Mouse (Mus musculus): Measurements from ENCODE around the gene Hip1. TPM values are rescaled to one million over a fixed set of nuclear protein-coding genes. Genes with fewer than 3 reads are reported as not detected.

The Hip1 gene
- polyA plus RNA-seq, 1 experiment from 2014 or later = 76.5 TPM

DNA sequence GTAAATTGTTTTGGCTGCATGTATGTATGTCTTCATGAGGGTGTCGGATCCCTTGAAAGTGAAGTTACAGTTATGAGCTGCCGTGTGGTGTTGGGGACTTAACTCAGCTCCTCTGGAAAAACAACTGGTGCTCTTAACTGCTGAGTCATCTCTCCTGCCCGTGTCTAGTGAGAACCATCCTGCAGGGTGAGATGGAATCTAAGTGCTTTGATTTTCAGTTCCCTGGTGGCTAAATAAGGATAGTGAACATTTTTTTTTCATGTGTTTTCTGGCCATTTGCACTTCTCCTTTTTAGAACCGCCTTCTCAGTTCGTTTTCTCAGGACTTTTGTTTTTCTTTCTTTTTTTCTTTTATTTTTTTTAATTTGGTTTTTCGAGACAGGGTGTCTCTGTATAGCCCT lies 23.8 kb upstream of the Hip1 start:
- Histone ChIP-seq H3K36me3 (ENCODE audit: control insufficient read depth, insufficient read depth, low read length) (no peaks in the 10 kb centered on the region), H3K4me3 (ENCODE audit: low read depth, low read length) (no peak overlapping the region), H3K27ac (ENCODE audit: low read depth, low read length) (no peak overlapping the region), H3K9ac (ENCODE audit: low read length) (no peak overlapping the region), H3K4me1 (replicated peaks; ENCODE audit: control insufficient read depth, insufficient read depth, low read length) (no peaks in the 10 kb centered on the region), H3K4me2 (ENCODE audit: low read depth, low read length, severe bottlenecking) (no peak overlapping the region), H3K9me3 (ENCODE audit: control insufficient read depth, low read length) (no peaks in the 10 kb centered on the region), H3K27me3 (ENCODE audit: control insufficient read depth, insufficient read depth, low read length) (no peaks in the 10 kb centered on the region)
- DNase-seq (ENCODE audit: low spot score) = no peak
- WGBS = 78% methylated on average over 6 of the region's 6 CpGs
- ATAC-seq (replicated peaks; ENCODE audit: low FRiP score) = no peak

DNA sequence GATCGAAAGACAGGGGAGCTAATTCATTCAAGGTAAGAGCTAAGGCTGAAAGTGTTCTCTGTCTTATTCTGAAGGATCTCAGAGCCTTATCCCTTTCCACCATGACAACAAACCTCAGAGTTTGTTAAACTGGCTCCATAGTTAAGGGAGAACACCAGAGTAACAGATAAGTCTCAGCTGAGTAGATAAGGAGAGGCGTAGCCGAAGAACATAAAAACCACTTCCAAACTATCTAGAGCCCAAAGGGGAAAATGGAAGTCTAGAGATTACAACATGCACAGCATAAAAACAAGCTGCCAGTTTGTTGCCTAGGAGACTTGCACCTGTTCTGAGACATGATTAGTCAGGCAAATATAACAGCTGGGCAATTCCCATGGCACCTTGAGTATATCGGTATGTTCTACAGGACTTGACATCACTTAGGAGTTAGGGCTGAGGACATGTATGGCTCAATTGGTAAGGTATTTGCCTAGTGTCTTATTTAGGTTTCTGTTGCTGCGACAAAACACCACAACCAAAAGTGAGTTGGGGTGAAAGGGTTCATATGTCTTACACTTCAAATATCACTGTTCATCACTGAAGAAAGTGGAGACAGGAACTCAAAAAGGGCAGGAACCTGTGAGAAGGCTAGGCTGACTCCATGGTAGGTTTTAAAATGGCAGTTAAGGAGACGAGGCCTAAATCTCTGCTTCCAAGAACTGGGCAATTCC lies 22.8 kb upstream of the Hip1 start:
- Histone ChIP-seq H3K9ac (ENCODE audit: low read length) (no peak overlapping the region), H3K4me1 (replicated peaks; ENCODE audit: control insufficient read depth, insufficient read depth, low read length) (no peaks in the 10 kb centered on the region)

DNA sequence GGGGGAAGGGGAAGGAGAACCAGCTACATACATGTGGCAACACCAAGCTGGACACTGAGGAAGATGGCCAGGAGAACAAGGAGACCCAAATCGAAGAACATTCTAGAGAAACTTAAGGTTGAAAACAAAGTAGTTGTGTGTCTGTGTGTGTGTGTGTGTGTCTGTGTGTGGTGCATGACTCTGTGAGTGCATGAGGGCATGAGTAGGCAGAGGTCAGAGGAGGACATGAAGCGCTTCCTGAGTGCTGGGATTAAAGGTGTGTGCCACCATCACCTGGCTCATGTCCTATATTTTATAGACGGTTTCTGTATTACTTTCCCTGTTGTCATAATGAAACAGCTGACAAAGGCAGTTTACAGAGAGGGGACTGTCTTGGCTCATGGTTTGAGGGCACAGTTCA lies 18.5 kb upstream of the Hip1 start, which contains the start of gene Ccl26:
Gene Ccl26, minus strand, starts transcription at position 101 of the 400 bp plus-strand sequence.
- Histone ChIP-seq H3K4me1 (replicated peaks; ENCODE audit: control insufficient read depth, insufficient read depth, low read length) (no peaks in the 10 kb centered on the region), H3K9ac (ENCODE audit: low read length) (no peak within 1 kb of the TSS), H3K36me3 (ENCODE audit: control insufficient read depth, insufficient read depth, low read length) (no peaks in the 10 kb centered on the region), H3K9me3 (ENCODE audit: control insufficient read depth, low read length) (no peaks in the 10 kb centered on the region), H3K4me3 (ENCODE audit: low read depth, low read length) (no peak within 1 kb of the TSS), H3K27me3 (ENCODE audit: control insufficient read depth, insufficient read depth, low read length) (no peaks in the 10 kb centered on the region), H3K27ac (ENCODE audit: low read depth, low read length) (no peak within 1 kb of the TSS), H3K4me2 (ENCODE audit: low read depth, low read length, severe bottlenecking) (no peak within 1 kb of the TSS)
- no peak for ATAC-seq (replicated peaks; ENCODE audit: low FRiP score)
- WGBS = 90% methylated on average over 3 of the region's 3 CpGs
- DNase-seq (ENCODE audit: low spot score) = no peak

More for the DNA sequence above, 22.8 kb upstream of the Hip1 start:
- DNase-seq (ENCODE audit: low spot score) (no peak), ATAC-seq (replicated peaks; ENCODE audit: low FRiP score) (no peak)
- H3K4me3 ChIP-seq (ENCODE audit: low read depth, low read length) = no peak overlapping the region
- no peaks in the 10 kb centered on the region for H3K9me3 ChIP-seq (ENCODE audit: control insufficient read depth, low read length)
- no peaks in the 10 kb centered on the region for H3K27me3 ChIP-seq (ENCODE audit: control insufficient read depth, insufficient read depth, low read length)
- no peaks in the 10 kb centered on the region for H3K36me3 ChIP-seq (ENCODE audit: control insufficient read depth, insufficient read depth, low read length)
- H3K4me2 ChIP-seq (ENCODE audit: low read depth, low read length, severe bottlenecking) = no peak overlapping the region
- WGBS = 90% methylated on average over 6 of the region's 6 CpGs
- no peak overlapping the region for H3K27ac ChIP-seq (ENCODE audit: low read depth, low read length)

DNA sequence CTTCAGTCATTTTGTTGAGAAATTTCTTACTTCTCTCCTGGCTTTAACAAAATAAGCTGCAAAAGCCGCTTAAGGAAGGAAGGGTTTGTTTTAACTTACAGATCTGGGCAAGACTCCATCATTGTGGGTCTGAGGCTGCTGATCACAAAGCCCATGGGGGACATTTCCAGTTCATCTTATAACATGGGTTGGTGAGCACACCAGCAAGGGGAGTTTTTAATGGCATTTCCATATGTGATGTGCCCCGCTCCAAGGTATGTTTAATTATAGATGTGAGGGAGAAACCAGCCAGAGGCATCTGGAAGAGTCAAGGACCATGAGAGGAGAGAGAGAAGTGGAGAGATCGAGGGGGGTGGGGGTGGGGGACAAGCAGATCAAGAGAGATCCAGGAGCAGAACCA lies 12.8 kb upstream of the Hip1 start:
- H3K27ac ChIP-seq (ENCODE audit: low read depth, low read length) = no peak overlapping the region

DNA sequence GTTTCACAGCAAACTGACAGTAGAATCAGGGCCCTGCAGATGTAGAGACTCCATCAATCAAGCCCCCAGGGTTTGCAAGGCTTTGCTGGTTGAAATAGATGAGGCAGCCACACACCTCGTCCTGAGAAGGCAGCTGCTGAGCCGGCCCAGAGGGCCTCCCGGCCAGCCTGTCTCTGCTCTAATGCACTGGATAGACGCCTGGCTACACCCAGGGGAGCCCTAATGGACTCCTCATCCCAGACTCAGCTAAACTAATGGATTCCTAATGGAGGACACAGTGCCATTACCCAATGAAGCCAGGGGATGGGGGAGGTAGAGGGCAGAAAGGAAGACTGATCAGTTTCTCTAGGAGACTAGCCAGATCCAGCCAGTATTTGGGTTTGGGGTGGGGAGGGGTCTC lies 12.1 kb upstream of the Hip1 start:
- WGBS = 59% methylated on average over 4 of the region's 4 CpGs
- Histone ChIP-seq H3K9ac (ENCODE audit: low read length) (no peak overlapping the region), H3K9me3 (ENCODE audit: control insufficient read depth, low read length) (no peaks in the 10 kb centered on the region), H3K4me3 (ENCODE audit: low read depth, low read length) (no peak overlapping the region), H3K27me3 (ENCODE audit: control insufficient read depth, insufficient read depth, low read length) (no peaks in the 10 kb centered on the region), H3K4me2 (ENCODE audit: low read depth, low read length, severe bottlenecking) (no peak overlapping the region), H3K27ac (ENCODE audit: low read depth, low read length) (no peak overlapping the region), H3K4me1 (replicated peaks; ENCODE audit: control insufficient read depth, insufficient read depth, low read length) (no peaks in the 10 kb centered on the region), H3K36me3 (ENCODE audit: control insufficient read depth, insufficient read depth, low read length) (no peaks in the 10 kb centered on the region)
- DNase-seq (ENCODE audit: low spot score) (no peak), ATAC-seq (replicated peaks; ENCODE audit: low FRiP score) (no peak)

More for the DNA sequence above, 12.8 kb upstream of the Hip1 start:
- Histone ChIP-seq H3K27me3 (ENCODE audit: control insufficient read depth, insufficient read depth, low read length) (no peaks in the 10 kb centered on the region), H3K4me2 (ENCODE audit: low read depth, low read length, severe bottlenecking) (no peak overlapping the region), H3K36me3 (ENCODE audit: control insufficient read depth, insufficient read depth, low read length) (no peaks in the 10 kb centered on the region), H3K9ac (ENCODE audit: low read length) (no peak overlapping the region), H3K9me3 (ENCODE audit: control insufficient read depth, low read length) (no peaks in the 10 kb centered on the region), H3K4me3 (ENCODE audit: low read depth, low read length) (no peak overlapping the region), H3K4me1 (replicated peaks; ENCODE audit: control insufficient read depth, insufficient read depth, low read length) (no peaks in the 10 kb centered on the region)
- 73% methylated on average over 3 of the region's 3 CpGs for WGBS
- DNase-seq (ENCODE audit: low spot score) (no peak), ATAC-seq (replicated peaks; ENCODE audit: low FRiP score) (no peak)

DNA sequence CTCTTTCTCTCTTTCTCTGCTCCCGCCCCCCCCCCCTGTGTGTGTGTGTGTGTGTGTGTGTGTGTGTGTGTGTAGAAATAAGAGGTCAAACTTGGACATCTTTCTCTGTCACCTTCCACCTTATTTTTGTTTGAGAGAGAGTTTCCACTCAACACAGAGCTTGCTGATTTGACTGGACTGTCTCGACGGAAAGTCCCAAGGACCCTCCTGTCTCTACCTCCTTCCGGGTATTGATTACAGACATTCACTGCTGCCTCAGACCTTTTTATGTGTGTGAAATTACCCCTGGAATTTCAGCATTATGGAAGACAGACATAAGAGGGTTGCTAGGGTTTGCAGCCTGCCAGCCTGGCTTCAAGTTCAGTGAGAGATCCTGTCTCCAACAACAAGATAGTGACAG lies 11.3 kb upstream of the Hip1 start:
- Histone ChIP-seq H3K27me3 (ENCODE audit: control insufficient read depth, insufficient read depth, low read length) (no peaks in the 10 kb centered on the region), H3K9ac (ENCODE audit: low read length) (no peak overlapping the region), H3K4me1 (replicated peaks; ENCODE audit: control insufficient read depth, insufficient read depth, low read length) (no peaks in the 10 kb centered on the region), H3K4me3 (ENCODE audit: low read depth, low read length) (no peak overlapping the region), H3K4me2 (ENCODE audit: low read depth, low read length, severe bottlenecking) (no peak overlapping the region), H3K9me3 (ENCODE audit: control insufficient read depth, low read length) (no peaks in the 10 kb centered on the region), H3K27ac (ENCODE audit: low read depth, low read length) (no peak overlapping the region), H3K36me3 (ENCODE audit: control insufficient read depth, insufficient read depth, low read length) (no peaks in the 10 kb centered on the region)
- 88% methylated on average over 4 of the region's 4 CpGs for WGBS
- no peak for DNase-seq (ENCODE audit: low spot score)
- no peak for ATAC-seq (replicated peaks; ENCODE audit: low FRiP score)

DNA sequence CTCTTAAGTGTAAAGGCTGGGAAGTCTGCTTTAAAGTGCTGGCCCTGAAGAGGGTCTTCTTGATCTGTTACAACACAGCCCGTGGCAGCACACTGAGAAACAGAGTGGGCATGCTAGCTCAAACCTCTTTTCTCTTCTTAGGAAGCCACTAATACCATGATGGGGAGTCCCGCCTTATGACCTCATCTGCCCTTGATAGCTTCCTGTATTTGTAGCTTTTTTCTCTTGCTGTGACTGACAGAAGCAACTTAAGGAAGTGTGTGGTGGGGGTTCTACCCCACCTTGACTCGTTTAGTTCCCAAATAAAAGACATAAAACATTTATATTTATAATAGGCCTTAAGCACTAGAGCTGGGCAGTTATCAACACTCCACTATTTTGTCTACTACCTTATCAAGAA lies 6.7 kb upstream of the Hip1 start:
- 80% methylated on average over 3 of the region's 3 CpGs for WGBS
- Histone ChIP-seq H3K9me3 (ENCODE audit: control insufficient read depth, low read length) (no peaks in the 10 kb centered on the region), H3K27ac (ENCODE audit: low read depth, low read length) (no peak overlapping the region), H3K4me2 (ENCODE audit: low read depth, low read length, severe bottlenecking) (no peak overlapping the region), H3K27me3 (ENCODE audit: control insufficient read depth, insufficient read depth, low read length) (no peaks in the 10 kb centered on the region), H3K9ac (ENCODE audit: low read length) (no peak overlapping the region), H3K36me3 (ENCODE audit: control insufficient read depth, insufficient read depth, low read length) (no peaks in the 10 kb centered on the region), H3K4me1 (replicated peaks; ENCODE audit: control insufficient read depth, insufficient read depth, low read length) (no peaks in the 10 kb centered on the region), H3K4me3 (ENCODE audit: low read depth, low read length) (no peak overlapping the region)
- DNase-seq (ENCODE audit: low spot score) = no peak
- no peak for ATAC-seq (replicated peaks; ENCODE audit: low FRiP score)

DNA sequence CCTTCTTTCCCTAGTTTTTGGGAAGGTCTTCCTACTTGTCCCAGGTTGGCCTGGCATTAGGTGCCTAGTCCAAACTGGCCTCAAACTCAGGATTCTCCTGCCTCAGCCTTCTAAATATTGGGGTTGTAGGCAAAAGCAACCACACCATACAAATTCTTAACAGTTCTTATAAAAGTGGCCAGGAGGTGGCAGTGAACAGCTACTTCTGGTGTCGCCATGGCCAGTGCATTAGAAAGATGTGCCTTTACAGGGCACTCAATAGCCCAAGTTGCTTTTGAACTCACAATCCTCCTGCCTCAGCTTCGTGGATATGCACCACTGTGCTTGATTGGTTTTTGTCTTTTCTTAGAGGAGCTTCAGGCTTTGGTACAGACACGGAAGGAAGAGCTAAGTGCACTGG lies 6.0 kb upstream of the Hip1 start:
- DNase-seq (ENCODE audit: low spot score) = no peak

DNA sequence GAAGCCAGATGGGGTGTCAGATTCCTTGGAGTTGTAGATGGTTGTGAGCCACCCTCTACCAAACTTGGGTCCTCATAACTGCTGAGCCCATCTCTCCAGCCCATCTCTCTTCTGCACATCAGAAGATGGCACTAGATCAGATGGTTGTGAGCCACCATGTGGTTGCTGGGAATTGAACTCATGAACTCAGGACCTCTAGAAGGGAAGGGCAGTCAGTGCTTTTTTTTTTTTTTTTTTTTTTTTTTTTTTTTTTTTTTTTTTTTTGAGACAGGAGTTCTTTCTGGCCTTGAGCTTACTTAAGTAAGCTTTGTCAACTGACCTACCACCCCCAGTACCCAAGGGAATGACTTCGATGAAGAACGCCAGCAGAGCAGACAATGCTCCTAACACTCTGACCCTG lies 3.1 kb upstream of the Hip1 start:
- DNase-seq (ENCODE audit: low spot score) (no peak), ATAC-seq (replicated peaks; ENCODE audit: low FRiP score) (no peak)
- no peaks in the 10 kb centered on the region for H3K36me3 ChIP-seq (ENCODE audit: control insufficient read depth, insufficient read depth, low read length)
- H3K9ac ChIP-seq (ENCODE audit: low read length) = no peak overlapping the region
- no peak overlapping the region for H3K4me2 ChIP-seq (ENCODE audit: low read depth, low read length, severe bottlenecking)
- H3K4me3 ChIP-seq (ENCODE audit: low read depth, low read length) = no peak overlapping the region
- no peaks in the 10 kb centered on the region for H3K9me3 ChIP-seq (ENCODE audit: control insufficient read depth, low read length)
- no peaks in the 10 kb centered on the region; the same call in 1 of the 2 replicates for H3K4me1 ChIP-seq (replicated peaks; ENCODE audit: control insufficient read depth, insufficient read depth, low read length)
- no peak overlapping the region for H3K27ac ChIP-seq (ENCODE audit: low read depth, low read length)
- 90% methylated on average over 2 of the region's 2 CpGs for WGBS
- no peaks in the 10 kb centered on the region for H3K27me3 ChIP-seq (ENCODE audit: control insufficient read depth, insufficient read depth, low read length)

More for the DNA sequence above, 6.0 kb upstream of the Hip1 start:
- Histone ChIP-seq H3K27me3 (ENCODE audit: control insufficient read depth, insufficient read depth, low read length) (no peaks in the 10 kb centered on the region), H3K9me3 (ENCODE audit: control insufficient read depth, low read length) (no peaks in the 10 kb centered on the region), H3K4me3 (ENCODE audit: low read depth, low read length) (no peak overlapping the region), H3K4me2 (ENCODE audit: low read depth, low read length, severe bottlenecking) (no peak overlapping the region), H3K27ac (ENCODE audit: low read depth, low read length) (no peak overlapping the region), H3K9ac (ENCODE audit: low read length) (no peak overlapping the region), H3K4me1 (replicated peaks; ENCODE audit: control insufficient read depth, insufficient read depth, low read length) (no peaks in the 10 kb centered on the region), H3K36me3 (ENCODE audit: control insufficient read depth, insufficient read depth, low read length) (no peaks in the 10 kb centered on the region)
- ATAC-seq (replicated peaks; ENCODE audit: low FRiP score) = no peak
- 23% methylated on average over 3 of the region's 3 CpGs for WGBS

Measured in forebrain, embryonic 11.5 days (tissue).